Mouse (Mus musculus): ENCODE measurements at regions not wholly inside any gene's neighbourhood (a gene's known extent, or its start where the extent isn't known, plus 50 kb on each side); places are given as distances from the start of the nearest gene placed in this dataset.
A peak's percentile ranks its signal among the peaks of the same experiment; 100 is the strongest.
"Not testable (repeated sequence)": the region's sequence is repeated elsewhere in the genome, so short reads cannot be mapped to it uniquely, and the experiment has no call there.

DNA sequence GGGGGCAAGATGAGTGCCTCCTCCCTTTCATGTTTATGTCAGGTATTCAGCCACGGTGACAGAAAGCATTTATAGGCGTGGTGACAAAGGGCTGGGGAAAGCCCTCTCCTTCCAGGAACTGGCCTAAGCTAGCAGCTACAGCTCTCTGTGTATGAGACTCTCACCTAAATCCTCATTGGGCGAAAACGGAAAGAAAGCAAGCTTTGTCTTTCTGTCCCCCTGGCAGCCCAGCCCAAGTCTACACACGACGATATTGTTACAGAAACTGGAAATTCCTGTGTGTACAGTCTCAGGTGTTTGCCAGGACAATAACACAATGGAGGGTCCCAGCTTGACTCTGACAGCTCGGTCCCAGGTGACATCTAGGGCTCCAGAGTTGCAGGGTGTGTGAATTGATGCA, 60.0 kb downstream of the Dact2 start:
- ATAC-seq = no peak

DNA sequence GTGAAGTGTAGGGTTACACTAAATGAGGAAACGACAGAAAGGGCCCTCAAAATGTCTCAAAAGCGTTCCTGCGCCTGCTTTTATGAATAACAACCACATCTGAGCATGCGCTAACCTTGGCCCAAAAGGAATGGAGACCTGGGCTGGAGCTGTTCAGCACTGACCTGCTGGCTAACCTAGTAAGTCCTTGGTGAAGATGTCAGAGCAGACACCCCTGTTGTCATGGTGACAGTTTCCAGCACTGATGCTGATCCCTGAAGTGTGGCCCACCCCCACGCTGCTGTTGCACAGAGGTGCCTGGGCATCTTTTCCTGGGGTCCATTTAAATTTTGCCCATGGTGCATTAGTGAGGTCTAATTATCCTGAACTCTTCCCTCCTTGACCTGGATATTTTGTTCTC, 62.4 kb downstream of the Dact2 start:
- Histone ChIP-seq H3K36me3 (ENCODE audit: control insufficient read depth, insufficient read depth, low read length) (no peaks in the 10 kb centered on the region), H3K27me3 (replicated peaks; ENCODE audit: control insufficient read depth, insufficient read depth, low read length) (no peaks in the 10 kb centered on the region), H3K27ac (ENCODE audit: low read depth, low read length) (no peak overlapping the region), H3K4me1 (ENCODE audit: control insufficient read depth, insufficient read depth, low read length) (no peaks in the 10 kb centered on the region; the same call in 1 of the 2 replicates), H3K9ac (ENCODE audit: low read length) (no peak overlapping the region), H3K9me3 (replicated peaks; ENCODE audit: control insufficient read depth, low read length) (no peaks in the 10 kb centered on the region), H3K4me3 (ENCODE audit: low read depth, low read length) (no peak overlapping the region), H3K4me2 (ENCODE audit: low read length) (no peak overlapping the region)
- ATAC-seq (peak; percentile 20; the same call in 1 of the 2 replicates), DNase-seq (ENCODE audit: low spot score) (no peak)
- 86% methylated on average over 5 of the region's 5 CpGs for WGBS

More for the DNA sequence above, 60.0 kb downstream of the Dact2 start:
- Histone ChIP-seq H3K4me1 (ENCODE audit: control insufficient read depth, insufficient read depth, low read length) (no peaks in the 10 kb centered on the region; the same call in 1 of the 2 replicates), H3K9ac (ENCODE audit: low read length) (no peak overlapping the region), H3K36me3 (ENCODE audit: control insufficient read depth, insufficient read depth, low read length) (no peaks in the 10 kb centered on the region), H3K4me2 (ENCODE audit: low read length) (no peak overlapping the region), H3K9me3 (replicated peaks; ENCODE audit: control insufficient read depth, low read length) (no peaks in the 10 kb centered on the region), H3K27me3 (replicated peaks; ENCODE audit: control insufficient read depth, insufficient read depth, low read length) (no peaks in the 10 kb centered on the region), H3K27ac (ENCODE audit: low read depth, low read length) (no peak overlapping the region), H3K4me3 (ENCODE audit: low read depth, low read length) (no peak overlapping the region)
- WGBS = 61% methylated on average over 7 of the region's 7 CpGs
- DNase-seq (ENCODE audit: low spot score) = no peak

- no peak for ATAC-seq
- 82% methylated on average over 2 of the region's 2 CpGs for WGBS
- no peak overlapping the region for H3K4me3 ChIP-seq (ENCODE audit: low read depth, low read length)
These were observed 63.8 kb downstream of the Dact2 start for GRCm38 (mm10) chr17:14140266-14140665.

DNA sequence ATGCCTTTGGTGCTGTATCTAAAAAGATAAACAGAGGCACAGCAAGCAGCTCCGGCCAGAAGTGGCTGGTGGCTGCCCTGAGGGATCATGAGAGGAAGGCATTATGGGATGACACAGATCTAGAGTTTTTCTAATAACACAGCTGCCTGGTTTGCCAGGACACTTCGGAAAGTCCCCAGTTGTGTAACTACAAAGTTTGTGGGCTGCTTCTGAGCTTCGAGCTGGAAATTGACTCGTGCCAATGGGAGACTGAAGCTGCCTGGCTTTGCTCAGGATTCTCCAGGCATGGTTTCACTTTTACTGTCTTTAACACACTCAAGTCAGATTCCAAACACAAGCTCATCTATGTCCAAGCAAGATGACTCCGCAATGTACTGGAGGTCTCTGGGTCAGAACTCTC, 65.2 kb downstream of the Dact2 start:
- ATAC-seq (no peak), DNase-seq (ENCODE audit: low spot score) (no peak)
- WGBS = 85% methylated on average over 5 of the region's 5 CpGs
- Histone ChIP-seq H3K36me3 (ENCODE audit: control insufficient read depth, insufficient read depth, low read length) (no peaks in the 10 kb centered on the region), H3K27me3 (replicated peaks; ENCODE audit: control insufficient read depth, insufficient read depth, low read length) (no peaks in the 10 kb centered on the region), H3K9me3 (replicated peaks; ENCODE audit: control insufficient read depth, low read length) (no peaks in the 10 kb centered on the region), H3K27ac (ENCODE audit: low read depth, low read length) (no peak overlapping the region), H3K4me3 (ENCODE audit: low read depth, low read length) (no peak overlapping the region), H3K4me2 (ENCODE audit: low read length) (no peak overlapping the region), H3K9ac (ENCODE audit: low read length) (no peak overlapping the region), H3K4me1 (ENCODE audit: control insufficient read depth, insufficient read depth, low read length) (no peaks in the 10 kb centered on the region; the same call in 1 of the 2 replicates)

More at GRCm38 (mm10) chr17:14140266-14140665, 63.8 kb downstream of the Dact2 start:
- DNase-seq (ENCODE audit: low spot score) = no peak
- no peaks in the 10 kb centered on the region for H3K36me3 ChIP-seq (ENCODE audit: control insufficient read depth, insufficient read depth, low read length)
- no peak overlapping the region for H3K4me2 ChIP-seq (ENCODE audit: low read length)
- no peaks in the 10 kb centered on the region for H3K27me3 ChIP-seq (replicated peaks; ENCODE audit: control insufficient read depth, insufficient read depth, low read length)
- H3K9me3 ChIP-seq (replicated peaks; ENCODE audit: control insufficient read depth, low read length) = no peaks in the 10 kb centered on the region
- no peaks in the 10 kb centered on the region; the same call in 1 of the 2 replicates for H3K4me1 ChIP-seq (ENCODE audit: control insufficient read depth, insufficient read depth, low read length)
- H3K9ac ChIP-seq (ENCODE audit: low read length) = no peak overlapping the region
- H3K27ac ChIP-seq (ENCODE audit: low read depth, low read length) = no peak overlapping the region

DNA sequence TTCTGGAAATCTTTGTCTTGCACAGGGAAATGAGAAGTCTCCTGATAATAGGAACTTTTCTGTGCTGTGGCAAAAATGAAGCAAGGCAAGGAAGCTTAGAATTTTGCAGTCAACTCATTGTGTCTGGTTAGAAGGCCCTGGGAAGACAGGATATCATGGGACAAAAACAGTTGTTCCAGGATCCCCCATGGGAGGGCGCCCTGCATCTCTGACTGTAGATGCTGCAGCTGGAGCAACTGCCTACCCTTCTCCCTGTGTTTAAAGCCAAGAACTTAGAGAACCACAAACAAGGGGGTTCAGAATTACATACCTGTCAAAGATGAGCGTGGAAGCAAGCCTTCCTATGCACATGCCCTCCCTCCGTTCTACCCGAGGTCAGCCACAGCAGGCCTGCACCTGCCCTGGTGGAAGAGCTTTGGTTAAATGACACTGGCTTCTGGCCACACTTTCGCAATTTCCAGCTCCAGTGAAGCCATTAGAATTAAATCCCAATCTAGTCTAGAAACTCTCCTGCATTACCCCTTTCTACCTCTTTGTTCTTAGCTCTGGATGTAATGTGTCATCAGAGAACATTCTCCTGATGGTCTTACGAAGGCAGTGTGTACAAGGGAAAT, 67.3 kb downstream of the Dact2 start:
- no peak for ATAC-seq
- no peak overlapping the region for H3K9ac ChIP-seq (ENCODE audit: low read length)
- no peaks in the 10 kb centered on the region for H3K36me3 ChIP-seq (ENCODE audit: control insufficient read depth, insufficient read depth, low read length)
- no peak overlapping the region for H3K27ac ChIP-seq (ENCODE audit: low read depth, low read length)
- no peaks in the 10 kb centered on the region for H3K27me3 ChIP-seq (replicated peaks; ENCODE audit: control insufficient read depth, insufficient read depth, low read length)
- WGBS = 59% methylated on average over 6 of the region's 6 CpGs
- no peak overlapping the region for H3K4me2 ChIP-seq (ENCODE audit: low read length)
- H3K4me1 ChIP-seq (ENCODE audit: control insufficient read depth, insufficient read depth, low read length) = no peaks in the 10 kb centered on the region
- H3K4me3 ChIP-seq (ENCODE audit: low read depth, low read length) = no peak overlapping the region
- no peaks in the 10 kb centered on the region for H3K9me3 ChIP-seq (replicated peaks; ENCODE audit: control insufficient read depth, low read length)
- peak; percentile 13 for DNase-seq (ENCODE audit: low spot score)

- H3K4me3 ChIP-seq (ENCODE audit: low read depth, low read length) = no peak overlapping the region
- H3K27me3 ChIP-seq (replicated peaks; ENCODE audit: control insufficient read depth, insufficient read depth, low read length) = no peaks in the 10 kb centered on the region
- no peaks in the 10 kb centered on the region for H3K9me3 ChIP-seq (replicated peaks; ENCODE audit: control insufficient read depth, low read length)
- H3K4me1 ChIP-seq (ENCODE audit: control insufficient read depth, insufficient read depth, low read length) = no peaks in the 10 kb centered on the region
- no peak overlapping the region for H3K27ac ChIP-seq (ENCODE audit: low read depth, low read length)
- no peak for ATAC-seq
- no peaks in the 10 kb centered on the region for H3K36me3 ChIP-seq (ENCODE audit: control insufficient read depth, insufficient read depth, low read length)
- no peak overlapping the region for H3K9ac ChIP-seq (ENCODE audit: low read length)
- DNase-seq (ENCODE audit: low spot score) = no peak
- no peak overlapping the region for H3K4me2 ChIP-seq (ENCODE audit: low read length)
- 71% methylated on average over 3 of the region's 3 CpGs for WGBS
These were observed 69.5 kb downstream of the Dact2 start for GRCm38 (mm10) chr17:14134604-14135003.

DNA sequence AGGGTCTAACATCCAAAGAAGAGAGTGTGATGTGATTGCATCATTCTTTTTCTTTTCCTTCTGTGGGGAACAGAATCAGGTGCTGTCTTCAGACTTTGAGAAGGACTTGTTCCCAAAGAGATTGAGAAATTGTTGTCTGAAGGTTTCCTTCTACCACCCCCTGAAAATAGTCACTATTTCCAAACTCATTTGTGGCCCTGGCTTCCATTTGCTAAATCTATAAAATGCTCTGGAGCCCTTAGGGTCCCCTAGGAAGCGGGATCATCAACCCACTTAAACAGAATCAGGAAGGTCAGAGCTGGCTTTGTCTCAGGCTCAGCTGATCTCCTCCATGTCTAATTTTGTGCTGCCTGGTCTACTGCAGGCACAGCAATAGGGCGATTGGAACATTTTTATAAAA, 70.1 kb downstream of the Dact2 start:
- no peak overlapping the region for H3K27ac ChIP-seq (ENCODE audit: low read depth, low read length)
- DNase-seq (ENCODE audit: low spot score) = no peak
- H3K36me3 ChIP-seq (ENCODE audit: control insufficient read depth, insufficient read depth, low read length) = no peaks in the 10 kb centered on the region
- H3K4me1 ChIP-seq (ENCODE audit: control insufficient read depth, insufficient read depth, low read length) = no peaks in the 10 kb centered on the region
- WGBS = 80% methylated on average over 2 of the region's 2 CpGs
- no peak overlapping the region for H3K4me2 ChIP-seq (ENCODE audit: low read length)
- no peak overlapping the region for H3K4me3 ChIP-seq (ENCODE audit: low read depth, low read length)
- H3K27me3 ChIP-seq (replicated peaks; ENCODE audit: control insufficient read depth, insufficient read depth, low read length) = no peaks in the 10 kb centered on the region
- no peak for ATAC-seq
- H3K9me3 ChIP-seq (replicated peaks; ENCODE audit: control insufficient read depth, low read length) = no peaks in the 10 kb centered on the region
- no peak overlapping the region for H3K9ac ChIP-seq (ENCODE audit: low read length)

DNA sequence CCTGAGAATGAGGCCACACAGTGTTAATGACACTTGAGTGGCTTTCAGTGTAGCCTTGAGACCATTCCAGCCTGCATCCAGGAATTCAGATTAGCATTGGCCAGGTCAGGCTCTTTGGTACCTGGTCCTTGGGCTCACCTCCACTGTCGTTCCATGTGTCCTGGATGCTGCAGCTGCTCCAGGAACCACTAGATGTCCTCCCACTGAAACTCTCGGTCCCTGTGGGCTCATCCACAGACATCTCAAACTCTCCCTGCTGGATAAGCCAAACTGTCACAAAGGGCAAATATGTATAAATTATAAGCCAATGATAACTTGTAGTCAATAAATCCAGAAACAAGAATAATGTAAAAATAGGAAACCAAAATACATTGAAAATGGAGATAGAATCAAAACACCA, 67.7 kb upstream of the Gm7358 start:
- not testable (repeated sequence) for H3K9me3 ChIP-seq (replicated peaks; ENCODE audit: control insufficient read depth, low read length); H3K4me1 ChIP-seq (ENCODE audit: control insufficient read depth, insufficient read depth, low read length); H3K9ac ChIP-seq (ENCODE audit: low read length); H3K27ac ChIP-seq (ENCODE audit: low read depth, low read length); ATAC-seq; H3K4me2 ChIP-seq (ENCODE audit: low read length); H3K27me3 ChIP-seq (replicated peaks; ENCODE audit: control insufficient read depth, insufficient read depth, low read length); DNase-seq (ENCODE audit: low spot score); H3K4me3 ChIP-seq (ENCODE audit: low read depth, low read length); H3K36me3 ChIP-seq (ENCODE audit: control insufficient read depth, insufficient read depth, low read length)
- 6% methylated on average over 2 of the region's 2 CpGs for WGBS

GRCm38 (mm10) chr17:14118863-14119262, 59.5 kb upstream of the Gm7358 start:
- H3K9ac ChIP-seq (ENCODE audit: low read length) = no peak overlapping the region
- no peaks in the 10 kb centered on the region for H3K36me3 ChIP-seq (ENCODE audit: control insufficient read depth, insufficient read depth, low read length)
- H3K4me3 ChIP-seq (ENCODE audit: low read depth, low read length) = no peak overlapping the region
- ATAC-seq (no peak), DNase-seq (ENCODE audit: low spot score) (no peak)
- no peak overlapping the region for H3K4me2 ChIP-seq (ENCODE audit: low read length)
- no peaks in the 10 kb centered on the region for H3K4me1 ChIP-seq (ENCODE audit: control insufficient read depth, insufficient read depth, low read length)
- H3K9me3 ChIP-seq (replicated peaks; ENCODE audit: control insufficient read depth, low read length) = no peaks in the 10 kb centered on the region
- WGBS = 85% methylated on average over 3 of the region's 3 CpGs
- H3K27ac ChIP-seq (ENCODE audit: low read depth, low read length) = no peak overlapping the region
- no peaks in the 10 kb centered on the region for H3K27me3 ChIP-seq (replicated peaks; ENCODE audit: control insufficient read depth, insufficient read depth, low read length)

All from forebrain, embryonic 14.5 days (tissue).